Mouse (Mus musculus) T-helper 1 cell (primary cell): ENCODE measurements around the gene Aym1.
"Not testable (repeated sequence)": the region's sequence is repeated elsewhere in the genome, so short reads cannot be mapped to it uniquely, and the experiment has no call there.

Experiments
- in situ Hi-C: fragments of 300-600 bp; cut with MboI, MseI; formaldehyde crosslinking; loops from one replicate; pipeline ENCODE4 v1.15.1; 2025; ENCODE audit warnings: high pct_unique_total_duplicates

Gene Aym1

DNA sequence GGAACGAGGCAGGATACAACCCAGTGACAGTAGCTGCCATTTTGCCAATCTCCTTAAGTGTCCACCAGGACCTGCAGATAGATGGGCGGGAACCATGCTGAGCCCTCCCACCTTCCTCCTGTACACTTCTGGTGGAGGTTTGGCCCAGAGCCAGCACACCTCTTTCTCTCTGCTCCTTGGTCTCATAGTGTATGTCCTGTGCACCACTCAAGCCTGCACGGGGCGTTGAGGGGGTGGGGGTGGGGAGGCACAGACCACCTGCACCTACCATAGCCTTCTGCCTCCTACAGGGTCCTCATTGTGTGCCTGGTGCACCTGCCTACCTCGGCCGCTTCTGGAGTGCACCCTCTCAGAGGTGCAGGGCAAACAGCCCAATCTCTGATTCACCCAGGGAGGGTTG, 4.5 kb upstream of the Aym1 start:
- in situ Hi-C loops = no loop called here

DNA sequence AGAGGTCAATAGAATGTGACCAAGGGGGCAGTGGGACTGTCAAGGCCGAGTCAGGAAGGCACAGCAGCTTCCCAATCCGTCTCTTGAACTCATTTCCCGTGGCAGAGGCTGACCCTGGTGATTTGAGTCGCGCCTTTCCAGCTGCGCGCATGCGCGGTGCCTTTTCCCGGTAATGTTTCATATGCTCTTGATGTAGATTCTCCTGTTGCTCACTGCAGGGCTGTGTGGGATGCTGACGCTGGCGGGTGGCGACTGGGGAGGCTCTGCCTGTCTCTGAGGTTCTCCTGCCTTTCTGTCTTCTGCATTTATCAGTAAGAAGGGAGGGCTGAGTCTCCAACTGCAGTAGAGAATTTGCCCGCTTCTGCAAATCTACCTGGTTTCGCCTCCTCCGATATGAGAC, 2.8 kb upstream of the Aym1 start:
- in situ Hi-C loops = no loop called here

DNA sequence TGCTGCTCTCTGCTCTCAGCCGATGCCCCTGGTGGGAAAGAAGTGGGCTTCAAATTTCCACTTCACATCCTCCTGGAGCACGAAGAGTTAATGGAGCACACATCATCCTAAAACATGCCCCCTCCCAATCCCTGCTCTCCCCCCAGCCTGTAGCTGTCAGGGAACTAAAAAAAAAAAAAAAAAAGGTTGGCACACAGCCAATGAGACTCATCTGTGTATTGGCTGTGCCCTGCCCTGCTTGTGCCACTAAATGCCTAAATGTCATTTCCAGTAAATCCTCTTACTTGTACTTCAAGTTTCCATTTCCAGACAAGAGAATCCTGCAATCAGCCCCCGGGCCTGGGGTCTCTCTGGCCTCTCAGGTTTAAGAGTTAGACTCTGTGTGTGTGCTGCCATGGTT, 562 bp downstream of the Aym1 start:
- in situ Hi-C loops = no loop called here

DNA sequence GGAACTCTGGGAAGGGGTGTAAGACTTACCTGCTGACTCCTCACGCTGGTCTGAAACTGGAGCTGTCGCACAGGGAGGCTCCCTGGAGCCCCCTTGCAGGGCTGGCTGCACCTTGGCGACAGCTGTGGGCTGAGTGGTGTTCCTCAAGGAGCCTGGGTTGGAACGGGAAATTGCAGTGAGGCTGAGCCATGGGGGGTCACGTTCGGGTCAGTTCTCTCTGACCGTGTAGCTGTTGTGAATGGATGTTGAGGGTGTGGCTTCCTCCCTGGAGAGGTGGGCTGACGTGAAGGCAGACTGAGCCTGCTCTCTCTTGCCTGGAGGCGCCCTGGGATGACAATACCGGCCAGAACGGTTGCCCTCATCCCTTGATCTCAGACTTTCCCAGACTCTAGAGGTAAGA, 1.7 kb downstream of the Aym1 start:
- in situ Hi-C loops = no loop called here

DNA sequence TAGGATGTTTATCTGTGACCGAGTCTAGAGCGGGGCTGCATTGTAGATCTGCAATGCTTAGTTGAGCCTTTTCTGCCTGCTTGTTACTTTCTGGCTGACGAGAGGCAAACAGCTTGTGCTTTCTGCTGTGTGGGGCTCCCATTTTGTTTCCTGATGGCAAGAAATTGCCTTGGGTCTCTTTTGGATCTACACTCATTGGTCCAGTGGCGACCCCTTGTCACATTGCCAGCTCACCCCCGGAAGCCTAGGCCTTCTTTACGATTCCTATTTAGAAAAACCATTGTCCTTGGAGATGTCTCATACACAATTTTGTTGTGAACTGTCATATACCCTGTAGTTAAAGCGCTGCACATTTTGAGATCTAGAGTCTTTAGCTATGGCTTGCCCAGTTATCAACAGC, 4.2 kb downstream of the Aym1 start:
- in situ Hi-C loops = loop anchor here (5.0 kb wide), 1 partner anchor 361 kb away; the partner anchor contains the start of gene 1700069L16Rik

DNA sequence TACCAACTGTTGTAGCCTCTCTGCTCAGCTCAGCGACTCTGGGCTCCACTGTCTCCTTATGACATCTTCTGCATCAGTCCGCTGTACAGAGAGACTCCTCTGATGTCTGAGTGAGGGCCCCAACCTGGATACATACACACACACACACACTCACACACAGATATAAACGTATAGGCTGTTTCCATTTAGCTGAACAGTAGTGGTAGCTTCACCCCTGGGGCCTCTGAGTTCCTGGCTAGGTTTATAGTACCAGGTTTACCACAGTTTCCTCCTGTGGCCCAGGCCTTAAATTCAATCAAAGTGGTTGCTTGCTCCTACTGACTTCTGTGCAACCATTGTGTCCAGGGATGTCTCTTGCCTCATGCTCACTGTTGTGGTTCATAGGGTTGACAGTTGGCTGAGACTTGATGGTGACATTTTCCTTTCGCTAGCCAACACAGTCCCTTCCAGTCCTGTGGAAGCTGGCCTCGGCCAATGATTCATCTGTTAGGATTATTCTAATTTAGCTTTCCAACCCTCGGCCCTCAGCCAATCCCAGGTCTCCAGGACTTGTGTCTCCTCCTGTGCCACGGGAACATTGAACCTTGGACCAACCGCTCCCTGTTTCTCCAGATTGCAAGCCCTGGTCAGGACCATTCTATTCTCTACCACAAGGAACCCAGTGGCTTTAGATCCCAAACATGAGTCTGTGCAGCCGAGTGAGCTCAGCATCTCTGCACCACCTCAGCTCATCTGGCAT, 5.3 kb downstream of the Aym1 start:
- in situ Hi-C loops = loop anchor here (5.0 kb wide), 1 partner anchor 360 kb away; the partner anchor contains the start of gene 1700069L16Rik

DNA sequence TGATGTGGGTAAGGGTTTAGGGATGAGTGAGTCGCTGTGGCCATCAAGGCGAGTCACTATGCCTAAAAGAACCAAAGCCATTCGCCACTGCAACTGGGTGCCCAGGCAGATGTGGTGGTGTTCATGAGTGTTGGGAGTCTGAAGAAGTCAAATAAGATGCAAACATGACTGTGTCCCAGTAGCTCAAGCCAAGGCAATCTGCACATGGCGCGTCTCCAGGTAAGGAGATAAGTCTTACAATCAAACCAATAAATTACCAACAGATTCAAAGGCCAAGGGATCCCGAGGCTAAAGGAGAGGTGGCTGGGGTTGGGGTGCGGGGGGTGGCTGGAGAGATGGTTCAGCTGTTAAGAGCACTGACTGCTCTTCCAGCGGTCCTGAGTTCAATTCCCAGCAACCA, 6.1 kb downstream of the Aym1 start:
- in situ Hi-C loops = loop anchor here (5.0 kb wide), 1 partner anchor 359 kb away; the partner anchor contains the start of gene 1700069L16Rik

DNA sequence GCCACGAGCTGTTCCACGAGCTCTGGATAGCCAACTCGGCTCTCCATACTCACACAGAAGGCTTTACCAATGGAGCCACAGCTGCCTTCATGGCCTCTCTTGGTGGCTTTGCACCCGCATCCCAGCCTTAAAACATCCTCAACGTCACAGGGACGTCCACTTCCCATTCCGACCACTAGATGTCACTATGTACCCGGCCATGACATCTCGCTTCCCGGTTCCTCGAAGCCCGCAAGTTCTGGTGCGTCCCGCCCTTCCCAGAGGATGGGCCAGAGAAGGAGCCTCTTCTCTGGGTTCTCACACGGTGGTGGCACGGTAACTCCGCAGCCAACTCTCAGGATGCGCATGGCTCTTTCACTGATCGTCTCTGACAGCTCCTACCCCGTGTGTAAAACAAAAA, 8.8 kb downstream of the Aym1 start:
- in situ Hi-C loops = no loop called here

DNA sequence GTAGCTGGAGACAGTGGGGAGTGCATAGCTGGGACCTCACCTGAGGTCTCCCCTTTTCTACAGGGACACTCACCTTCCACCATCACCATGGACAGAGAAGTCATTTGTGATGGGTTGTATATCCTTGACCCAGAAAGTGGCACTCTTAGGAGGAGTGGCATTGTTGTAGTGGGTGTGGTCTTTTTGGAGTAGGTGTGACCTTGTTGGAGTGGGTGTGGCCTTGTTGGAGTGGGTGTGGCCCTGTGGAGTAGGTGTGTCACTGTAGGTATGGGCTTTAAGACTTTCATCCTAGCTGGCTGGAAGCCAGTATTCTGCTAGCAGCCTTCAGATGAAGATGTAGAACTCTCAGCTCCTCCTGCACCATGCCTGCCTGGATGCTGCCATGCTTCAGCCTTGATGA, 10.6 kb downstream of the Aym1 start:
- in situ Hi-C loops = not testable (repeated sequence)

DNA sequence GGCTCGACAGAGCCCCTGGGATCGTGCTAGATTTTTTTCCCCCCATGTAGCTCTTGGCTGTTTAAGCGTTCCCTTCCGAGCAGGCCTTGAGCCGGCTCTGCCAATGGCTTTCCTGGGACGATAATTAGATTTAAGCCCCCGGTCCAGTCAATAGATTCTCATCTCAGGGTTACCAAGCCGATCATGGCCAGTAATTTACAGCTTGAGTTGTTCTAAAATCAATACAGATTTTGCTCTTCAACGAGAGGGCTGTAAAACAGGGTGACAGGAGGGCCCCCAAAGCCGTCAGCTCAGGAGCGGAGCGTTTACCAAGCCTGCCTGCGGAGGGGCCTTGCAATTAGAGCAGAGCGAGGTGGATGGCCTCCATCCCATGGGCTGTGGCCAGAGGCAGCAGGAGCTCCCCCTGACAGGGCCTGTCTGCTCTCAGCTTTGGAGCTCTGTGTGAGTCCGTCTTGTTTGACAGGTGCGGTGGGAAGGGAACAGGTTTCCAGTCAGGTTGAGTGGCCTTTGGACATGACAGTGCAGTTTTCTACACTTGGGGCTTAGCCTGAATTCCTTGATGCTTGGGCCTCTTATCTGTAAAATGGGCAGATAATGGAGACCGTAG, 12.3 kb downstream of the Aym1 start:
- in situ Hi-C loops = no loop called here

DNA sequence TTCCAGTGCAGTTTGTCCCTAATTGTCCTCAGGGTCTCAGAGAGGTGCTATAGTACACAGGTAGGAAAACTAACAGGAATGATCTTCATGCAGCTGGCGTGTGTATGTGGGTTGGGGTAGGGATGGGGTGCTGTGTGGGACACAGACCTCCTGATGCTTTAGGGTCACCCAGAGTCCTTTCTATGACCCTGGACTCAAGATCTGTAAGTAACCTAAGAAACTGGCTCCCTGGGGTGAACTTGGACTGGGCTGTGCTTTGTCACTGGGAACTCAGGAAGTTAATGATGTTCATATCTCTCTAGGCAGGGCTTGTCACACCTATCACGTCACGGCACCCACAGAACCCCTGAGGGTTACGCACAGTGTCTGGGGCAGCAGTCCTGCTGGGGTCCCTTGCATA, 15.4 kb downstream of the Aym1 start:
- in situ Hi-C loops = no loop called here

DNA sequence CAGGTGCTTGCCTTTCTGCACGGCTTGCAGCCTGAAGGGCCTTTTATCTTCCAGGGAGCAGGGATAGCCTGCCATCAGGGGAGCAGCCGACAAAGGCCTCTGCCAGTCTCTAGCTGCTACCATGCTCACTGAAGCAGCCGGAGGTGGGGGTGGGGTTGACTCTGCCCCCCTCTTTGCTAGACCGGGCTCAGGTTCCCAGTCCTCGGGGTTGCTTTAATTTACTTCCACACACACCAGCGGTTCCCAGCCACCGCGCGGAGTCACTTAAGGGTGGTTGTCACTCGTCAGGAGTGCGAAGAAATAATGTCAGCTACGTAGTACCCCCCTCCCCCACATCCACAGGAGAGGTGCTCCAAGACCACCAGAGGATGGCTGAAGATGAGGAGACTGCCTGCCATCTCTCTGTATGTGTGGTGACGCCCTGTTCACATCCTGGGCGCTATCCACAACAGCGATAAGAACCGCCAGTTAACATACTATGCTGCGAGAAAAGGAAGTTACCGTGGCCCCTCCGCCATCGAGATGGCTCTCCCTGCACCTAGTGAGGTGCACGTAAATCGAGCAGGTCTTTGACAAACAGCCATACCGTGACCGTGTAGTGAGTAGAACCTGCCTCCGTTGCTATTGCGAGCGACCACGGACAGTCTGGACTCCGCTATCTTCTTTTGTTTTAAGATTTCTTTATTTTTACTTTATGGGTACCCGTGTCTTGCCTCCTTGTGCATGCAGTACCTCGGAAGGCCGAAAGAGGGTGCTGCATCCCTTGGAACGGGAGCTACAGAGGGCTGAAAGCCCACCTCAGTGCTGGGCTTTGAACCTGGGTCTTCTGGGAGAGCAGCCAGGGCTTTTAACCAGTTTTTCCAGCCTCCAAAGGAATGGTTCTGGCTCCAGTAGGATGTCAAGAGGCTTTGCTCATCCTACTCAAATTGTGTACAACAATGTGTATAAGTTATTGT, 16.2 kb downstream of the Aym1 start:
- in situ Hi-C loops = no loop called here

DNA sequence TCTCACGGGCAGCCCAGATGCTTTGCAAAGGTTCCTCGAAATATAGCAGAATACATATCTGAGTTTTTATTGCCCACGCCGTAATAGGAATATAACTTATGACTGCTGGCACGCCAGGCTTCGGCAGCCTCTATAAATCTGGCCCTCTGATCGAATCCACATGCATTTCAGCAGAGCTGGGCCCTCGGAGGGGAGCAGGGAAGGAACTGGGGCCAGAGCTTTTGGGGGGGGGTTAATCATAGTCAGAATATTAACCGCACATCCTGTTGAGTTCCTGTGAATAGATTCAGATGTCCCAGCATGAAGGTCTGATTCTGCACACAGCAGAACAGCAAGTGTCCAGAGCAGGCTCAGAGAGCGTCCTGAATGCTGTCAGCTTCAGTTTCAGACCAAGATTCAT, 17.2 kb downstream of the Aym1 start:
- in situ Hi-C loops = no loop called here

DNA sequence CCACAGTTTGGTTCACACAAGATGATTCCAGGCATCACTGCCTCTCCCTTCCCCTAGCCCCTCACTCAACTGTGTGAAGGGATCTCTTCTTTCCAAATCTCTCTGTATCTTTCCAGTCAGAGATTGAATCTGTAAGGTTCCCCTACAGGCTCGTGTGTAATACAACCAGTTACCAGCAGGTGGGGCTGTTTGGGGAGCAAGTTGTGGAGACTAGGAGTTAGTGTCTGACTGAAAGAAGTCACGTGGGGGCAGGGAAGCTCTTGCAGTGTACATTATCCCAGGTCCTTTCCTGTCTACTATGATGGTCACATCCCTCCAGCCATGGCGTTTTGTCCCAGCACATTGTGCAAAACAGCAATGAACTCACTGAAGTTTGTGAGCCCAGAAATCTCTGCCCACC, 18.7 kb downstream of the Aym1 start:
- in situ Hi-C loops = loop anchor here (5.0 kb wide), 1 partner anchor 97 kb away; no protein-coding TSS in a partner anchor

DNA sequence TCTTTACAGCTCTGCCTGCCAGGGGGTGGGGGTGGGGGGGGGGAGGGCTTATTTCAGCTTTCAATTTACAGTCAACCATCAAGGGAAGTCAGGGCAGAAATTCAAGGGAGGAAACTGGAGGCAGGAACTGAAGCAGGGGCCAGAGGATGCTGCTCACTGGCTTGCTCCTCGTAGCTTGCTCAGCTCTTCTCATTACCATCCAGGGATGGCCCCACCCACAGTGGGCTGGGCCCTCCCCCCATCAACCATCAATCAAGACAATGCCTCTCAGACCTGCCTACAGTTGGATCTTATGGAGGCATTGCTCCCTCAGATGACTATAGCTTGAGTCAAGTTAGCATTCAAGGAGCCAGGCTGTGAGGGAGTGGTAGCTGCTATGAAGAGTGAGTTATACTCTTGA, 19.2 kb downstream of the Aym1 start:
- in situ Hi-C loops = loop anchor here (5.0 kb wide), 1 partner anchor 96 kb away; no protein-coding TSS in a partner anchor

DNA sequence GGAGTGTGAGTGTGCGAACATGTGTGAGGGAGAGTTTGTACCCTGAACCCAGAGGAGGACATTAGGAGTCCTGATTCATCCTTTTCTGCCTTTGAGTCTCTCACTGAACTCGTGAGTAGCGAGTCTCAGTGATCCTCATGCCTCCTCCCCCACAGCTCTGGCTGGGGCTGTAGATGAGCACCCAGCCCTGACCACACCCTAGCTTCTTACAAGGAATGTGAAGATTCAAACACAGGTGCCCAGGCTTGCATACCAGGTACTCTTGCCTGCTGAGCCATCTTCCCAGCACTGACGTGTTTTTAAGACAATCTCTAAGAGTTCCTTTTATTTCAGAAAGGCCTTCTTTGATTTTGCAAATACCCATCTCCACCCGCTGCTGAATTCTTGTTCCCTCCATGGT, 22.3 kb downstream of the Aym1 start:
- in situ Hi-C loops = loop anchor here (5.0 kb wide), 1 partner anchor 93 kb away; no protein-coding TSS in a partner anchor

DNA sequence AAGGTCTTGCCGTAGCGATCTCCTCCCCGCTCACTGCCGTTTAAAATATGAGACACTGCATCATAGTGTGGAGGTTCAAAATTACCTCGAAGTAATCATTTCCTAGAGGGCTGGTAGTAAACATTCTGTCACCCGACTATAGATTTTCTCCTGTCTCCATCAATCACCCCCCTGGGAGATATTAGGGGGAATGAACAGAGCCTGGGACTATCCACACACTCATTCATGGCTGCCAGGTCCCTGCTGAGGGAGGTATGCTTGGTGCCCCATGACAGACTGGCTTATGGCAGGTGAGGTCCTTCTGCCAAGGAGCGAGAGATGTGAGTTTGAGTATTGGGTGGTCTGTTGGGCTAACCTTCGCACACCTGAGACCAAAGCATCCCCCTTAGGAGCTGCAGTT, 23.5 kb downstream of the Aym1 start:
- in situ Hi-C loops = no loop called here

DNA sequence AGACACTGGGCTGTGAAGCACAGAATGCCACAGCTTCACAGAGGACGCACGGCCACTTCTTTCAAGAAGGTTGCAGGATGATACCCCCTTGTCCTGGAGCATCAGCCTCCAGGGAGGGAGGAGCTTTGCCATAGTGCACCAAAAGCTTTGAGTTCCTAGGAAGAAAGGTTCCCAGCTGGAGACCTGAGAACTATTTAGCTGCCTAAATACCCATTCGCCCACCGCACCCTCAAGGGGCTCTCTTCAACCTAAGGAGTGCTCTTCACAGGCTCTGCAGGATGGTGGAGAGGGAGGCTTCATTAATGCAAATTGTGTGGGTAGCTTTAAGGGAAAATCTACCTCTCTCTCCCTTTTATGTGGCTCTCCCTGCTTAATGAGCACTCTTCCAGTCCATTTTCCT, 25.5 kb downstream of the Aym1 start:
- in situ Hi-C loops = no loop called here

DNA sequence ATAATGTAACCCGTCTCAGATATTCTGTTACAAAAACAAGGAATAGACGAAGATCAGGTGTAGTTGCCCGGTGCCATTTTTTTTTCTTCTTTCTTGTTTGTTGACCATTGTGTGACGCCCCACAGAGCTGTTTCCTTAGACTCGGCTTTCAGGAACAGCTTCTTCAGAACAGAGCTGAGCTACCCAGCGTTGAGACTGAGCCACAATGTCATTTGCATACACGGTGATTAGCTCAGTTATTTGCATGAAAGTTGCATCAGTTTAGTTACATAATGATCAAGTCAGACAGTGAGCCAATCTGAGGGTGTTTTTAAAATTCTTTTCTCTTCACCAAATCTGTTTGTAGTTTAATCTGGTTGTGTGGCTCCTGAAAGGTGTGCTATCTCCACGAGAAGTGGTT, 36.7 kb downstream of the Aym1 start:
- in situ Hi-C loops = no loop called here

DNA sequence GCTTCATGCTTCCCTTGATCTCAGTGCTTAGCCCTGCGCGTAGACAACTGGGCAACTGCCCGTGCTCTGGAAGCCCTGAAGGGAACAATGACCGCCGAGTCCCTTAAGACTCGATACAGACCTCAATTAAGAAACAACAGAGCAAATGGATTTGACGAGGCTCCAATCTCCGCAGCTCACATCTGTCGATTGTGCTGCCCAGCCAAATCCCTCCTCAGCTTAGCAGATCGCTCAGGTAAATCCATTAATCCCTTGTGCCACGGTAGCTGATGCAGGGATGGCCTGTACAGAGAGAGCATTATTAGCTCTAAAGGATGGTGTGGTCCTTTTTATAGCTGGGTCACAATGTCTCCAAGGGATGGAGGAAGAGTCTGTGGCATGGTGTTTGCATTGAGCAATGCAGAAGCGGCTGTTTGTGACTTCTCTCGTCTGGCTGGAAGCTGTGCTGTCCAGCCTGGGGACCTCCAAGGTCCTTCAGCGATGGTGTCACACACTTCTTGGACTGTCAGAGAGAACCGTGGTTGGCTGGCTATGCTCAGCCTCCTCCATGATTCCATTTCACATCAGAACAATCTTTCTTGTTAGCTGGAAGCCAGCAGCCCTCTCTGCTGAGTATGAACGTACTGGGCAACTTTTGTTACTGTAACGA, 39.3 kb downstream of the Aym1 start:
- in situ Hi-C loops = loop anchor here (5.0 kb wide), 1 partner anchor 836 kb away; no protein-coding TSS in a partner anchor
